Mouse (Mus musculus) adrenal gland, postnatal 14 days (tissue): ENCODE data around the gene Timmdc1. TPM values are rescaled to one million over a fixed set of nuclear protein-coding genes. Genes with fewer than 3 reads are reported as not detected.

Experiments
- DNase-seq: peaks from one replicate; pipeline ENCODE4 v3.0.0; 2021; ENCODE audit warnings: mixed read lengths
- long read RNA-seq, 2 experiments: library from polyadenylated mRNA; stranded (forward); transcript quantifications; one replicate each; pipeline ENCODE4 v2.0.0; 2021
- total RNA-seq: library from RNA; stranded (reverse); gene quantifications from 2 replicates; pipeline ENCODE4 v1.2.3, GENCODE M21; 2021

Timmdc1 gene
- 46.2 and 46.5 TPM in 2 replicates for total RNA-seq
- long read RNA-seq, experiment 1, transcript Timmdc1-201 (7 exons, 1,573 nt) = major isoform, 10 of 14 reads
- long read RNA-seq, experiment 1, partial matches to known transcripts = 1 of 14 reads
- long read RNA-seq, experiment 1, other reads (novel, unspliced or antisense) = 3 of 14 reads
- long read RNA-seq, experiment 2, transcript Timmdc1-201 (7 exons, 1,573 nt) = major isoform, 7 of 8 reads
- long read RNA-seq, experiment 2, partial matches to known transcripts = 1 of 8 reads
- long read RNA-seq, experiment 2, other reads (novel, unspliced or antisense) = 0 of 8 reads

DNA sequence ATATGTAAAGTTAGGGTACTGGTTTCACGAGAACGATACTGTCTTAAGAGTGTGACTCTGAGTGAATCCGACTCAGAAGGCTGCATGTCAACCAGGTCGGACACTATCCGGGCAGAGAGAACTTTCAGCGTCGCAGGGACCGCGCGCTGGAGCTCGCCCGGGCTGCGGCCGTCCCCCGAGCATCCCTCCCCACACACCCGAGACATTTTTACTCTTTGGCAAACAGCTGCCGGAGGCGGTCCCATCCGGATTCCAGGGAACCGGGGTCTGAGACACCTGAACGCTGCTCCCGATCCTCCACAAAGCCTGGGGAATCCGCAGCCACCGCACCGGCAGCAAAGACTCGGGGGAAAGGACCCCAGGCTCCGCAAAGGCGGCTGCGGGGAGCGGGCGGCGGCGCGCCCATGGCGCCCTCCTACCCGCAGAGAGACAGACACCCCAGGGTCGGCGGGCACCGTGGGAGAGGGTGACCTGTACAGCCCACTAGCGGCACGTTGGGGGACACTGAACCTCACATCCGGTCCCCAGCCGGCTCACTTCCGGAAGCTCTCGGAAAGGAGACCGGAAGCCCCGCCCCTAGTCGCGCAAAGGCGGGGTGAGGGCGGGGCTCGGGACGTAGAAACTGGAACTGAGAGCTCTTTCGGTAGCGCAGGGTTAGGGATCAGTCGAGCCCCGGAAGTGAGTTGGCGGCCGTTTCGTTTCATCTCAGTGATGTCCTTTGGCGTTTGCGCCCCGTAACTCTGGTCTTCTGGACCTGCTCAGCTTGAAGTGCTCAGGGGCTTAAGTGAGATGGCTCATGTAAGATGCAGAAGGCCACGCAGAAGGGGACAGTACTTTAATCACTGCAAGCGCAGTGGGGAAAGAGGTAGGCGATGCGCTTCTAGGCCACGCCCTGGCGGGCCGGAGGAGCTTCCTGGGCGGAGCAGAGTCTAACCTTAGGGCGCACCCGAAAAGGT is at the start of gene Timmdc1:
TSS of gene Timmdc1 (minus strand) at position 535 of the 956 bp plus-strand sequence.
- DNase-seq = peak; percentile 98

DNA sequence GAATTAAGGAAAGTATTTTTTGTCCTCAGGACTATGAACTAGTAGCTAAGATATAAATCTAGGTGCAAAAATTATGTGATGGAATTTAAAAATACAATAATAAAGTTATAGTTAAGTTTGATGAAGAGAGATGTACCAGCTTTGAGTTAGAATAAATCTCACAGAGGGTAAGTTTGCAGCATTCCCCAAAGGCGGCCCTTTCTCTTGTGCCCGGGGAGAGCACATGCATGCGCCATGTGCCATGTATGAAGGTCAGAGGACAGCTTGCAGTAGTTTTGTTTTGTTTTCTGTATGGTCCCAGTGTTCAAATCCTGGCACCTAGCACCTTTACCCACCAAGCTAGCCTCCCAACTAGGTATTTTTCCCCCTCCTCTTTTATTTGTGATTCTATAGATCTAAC is 49.0 kb upstream of the Timmdc1 start:
- no peak for DNase-seq

DNA sequence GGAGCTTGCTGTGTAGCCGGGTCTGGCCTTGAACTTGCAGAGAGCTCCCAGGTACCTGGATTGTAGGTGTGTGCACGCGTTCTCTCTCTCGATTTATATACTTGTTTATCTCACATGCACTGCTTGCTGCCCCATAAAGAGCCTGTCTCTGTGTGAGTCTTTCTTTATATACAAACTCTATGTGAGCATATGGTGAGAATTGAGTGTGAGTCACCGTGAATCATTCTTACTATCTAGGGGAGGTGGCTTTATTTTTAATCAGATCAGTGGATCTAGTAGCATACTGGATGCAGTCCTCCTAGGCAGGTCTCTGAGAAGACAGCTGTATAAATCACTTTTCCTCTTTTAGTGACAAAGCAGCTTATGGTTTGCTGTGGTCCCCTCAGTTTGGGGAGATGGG is 45.7 kb upstream of the Timmdc1 start:
- DNase-seq = no peak

DNA sequence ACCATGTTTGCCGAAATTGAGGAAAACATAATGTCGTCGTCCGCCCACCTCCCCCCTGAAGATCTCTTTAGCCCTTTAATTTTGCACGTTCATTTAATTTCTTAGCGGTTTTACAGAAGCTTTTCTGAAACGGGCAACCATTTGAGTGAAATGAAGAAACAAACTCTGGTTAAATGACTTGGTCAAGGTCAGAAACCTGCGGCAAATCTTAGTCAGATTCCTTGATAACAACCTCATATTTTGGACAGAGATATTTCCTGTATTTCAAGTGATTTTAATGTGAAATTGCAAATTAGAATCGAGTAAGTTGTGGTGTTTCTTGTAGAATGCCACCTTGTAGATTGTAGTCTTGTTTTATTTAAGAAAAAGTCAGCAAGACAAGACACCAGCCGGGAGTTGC is 41.1 kb upstream of the Timmdc1 start:
- no peak for DNase-seq

DNA sequence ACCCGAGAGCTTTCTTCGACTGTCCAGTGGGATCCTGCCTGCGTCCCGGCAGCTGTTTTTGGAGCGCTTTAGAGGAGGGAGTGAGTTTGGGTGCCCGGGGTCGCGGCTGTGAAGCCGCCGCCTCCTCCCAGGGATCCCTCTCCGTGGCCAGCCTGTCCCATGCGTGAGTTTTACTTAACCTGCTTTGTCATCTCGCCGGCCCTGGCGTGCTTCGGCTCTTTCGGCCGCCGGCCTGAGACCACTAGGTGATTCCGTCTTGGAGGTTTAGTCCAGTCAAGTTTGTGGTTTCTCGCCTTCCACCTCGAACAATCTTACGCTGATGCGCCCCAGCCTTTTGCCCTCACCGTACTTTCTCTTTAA is 40.5 kb upstream of the Timmdc1 start:
- DNase-seq = no peak

DNA sequence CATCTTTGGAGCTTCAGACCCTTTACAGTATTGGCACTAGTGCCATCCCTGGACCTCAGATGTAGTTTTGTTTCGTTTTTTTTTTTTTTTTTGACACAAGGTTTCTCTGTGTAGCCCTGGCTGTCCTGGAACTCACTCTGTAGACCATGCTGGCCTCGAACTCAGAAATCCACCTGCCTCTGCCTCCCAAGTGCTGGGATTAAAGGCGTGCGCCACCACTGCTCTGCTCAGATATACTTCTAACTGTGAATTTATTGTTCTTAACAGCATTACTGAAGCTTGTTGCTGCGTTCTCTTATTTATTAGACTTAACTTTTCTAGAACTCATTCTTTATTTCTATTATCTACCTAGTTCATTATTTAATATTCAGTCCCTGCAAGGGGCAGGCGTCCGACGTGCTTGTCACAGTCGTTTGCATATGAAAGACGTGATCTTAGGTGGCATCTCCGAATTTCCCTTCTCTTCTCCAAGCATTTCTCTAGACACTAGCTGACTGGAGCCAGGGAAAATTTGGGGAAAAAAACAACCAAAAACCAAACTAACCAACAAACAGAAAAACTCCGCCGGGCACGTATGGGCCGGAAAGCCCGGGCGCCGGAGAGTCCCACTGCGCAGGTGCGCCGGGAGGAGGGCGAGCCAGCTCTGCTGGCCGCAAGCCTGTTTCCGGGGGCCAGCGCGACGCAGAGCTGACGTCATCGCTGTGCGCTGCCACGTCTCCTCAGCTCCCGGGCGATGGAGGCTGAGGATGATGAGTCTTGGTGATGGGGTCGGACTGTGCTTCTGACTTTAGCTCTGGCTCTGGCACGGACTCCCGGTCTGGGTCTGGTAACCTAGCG is 39.9 kb upstream of the Timmdc1 start:
- DNase-seq = peak; percentile 96

DNA sequence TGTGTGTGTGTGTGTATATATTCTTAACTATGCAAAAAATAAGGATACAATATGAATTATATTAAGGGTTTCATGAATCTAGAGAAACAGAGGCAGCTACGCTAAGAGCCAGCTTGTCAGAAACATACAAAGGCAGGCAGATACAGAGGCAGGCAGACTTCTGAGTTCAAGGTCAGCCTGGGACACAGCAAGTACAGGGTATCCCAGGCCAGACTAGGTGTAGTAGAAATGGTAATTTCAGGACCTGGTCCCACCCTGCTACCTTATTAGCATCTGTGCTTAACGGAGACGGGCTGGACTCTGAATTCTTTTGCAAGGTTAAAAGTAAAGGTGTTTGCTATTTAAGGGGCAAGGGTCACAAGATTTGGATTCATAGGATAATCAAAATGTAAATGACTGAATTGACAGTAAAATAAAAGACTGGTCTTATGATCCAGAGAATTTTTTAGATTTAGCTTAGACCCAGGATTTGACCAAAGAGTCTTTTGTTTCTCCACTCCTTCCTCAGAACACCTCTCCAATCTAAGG is 35.8 kb upstream of the Timmdc1 start, which contains the start of gene Tmem39a:
TSS of gene Tmem39a (plus strand) at position 478 of the 528 bp plus-strand sequence.
- DNase-seq = no peak

DNA sequence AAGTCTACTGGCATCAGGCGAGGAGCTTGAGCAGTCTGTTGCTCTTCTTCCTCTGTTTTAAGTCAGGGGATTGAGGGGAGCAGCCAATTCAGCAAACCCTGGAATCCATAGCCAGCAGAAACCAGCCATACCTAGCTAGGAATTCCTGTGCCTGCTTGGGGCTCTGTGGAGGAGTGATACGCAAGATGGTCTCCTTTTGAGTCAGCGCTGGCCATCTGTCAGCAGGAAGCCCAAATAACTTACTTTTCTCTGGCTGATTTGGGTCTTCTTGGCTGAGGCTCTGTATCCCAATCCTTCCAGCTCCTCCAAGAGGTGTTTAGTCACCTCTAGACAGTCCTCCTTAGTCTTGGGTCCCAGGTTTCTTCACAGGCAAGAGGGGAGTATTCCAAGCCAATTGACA is 33.5 kb upstream of the Timmdc1 start:
- no peak for DNase-seq

DNA sequence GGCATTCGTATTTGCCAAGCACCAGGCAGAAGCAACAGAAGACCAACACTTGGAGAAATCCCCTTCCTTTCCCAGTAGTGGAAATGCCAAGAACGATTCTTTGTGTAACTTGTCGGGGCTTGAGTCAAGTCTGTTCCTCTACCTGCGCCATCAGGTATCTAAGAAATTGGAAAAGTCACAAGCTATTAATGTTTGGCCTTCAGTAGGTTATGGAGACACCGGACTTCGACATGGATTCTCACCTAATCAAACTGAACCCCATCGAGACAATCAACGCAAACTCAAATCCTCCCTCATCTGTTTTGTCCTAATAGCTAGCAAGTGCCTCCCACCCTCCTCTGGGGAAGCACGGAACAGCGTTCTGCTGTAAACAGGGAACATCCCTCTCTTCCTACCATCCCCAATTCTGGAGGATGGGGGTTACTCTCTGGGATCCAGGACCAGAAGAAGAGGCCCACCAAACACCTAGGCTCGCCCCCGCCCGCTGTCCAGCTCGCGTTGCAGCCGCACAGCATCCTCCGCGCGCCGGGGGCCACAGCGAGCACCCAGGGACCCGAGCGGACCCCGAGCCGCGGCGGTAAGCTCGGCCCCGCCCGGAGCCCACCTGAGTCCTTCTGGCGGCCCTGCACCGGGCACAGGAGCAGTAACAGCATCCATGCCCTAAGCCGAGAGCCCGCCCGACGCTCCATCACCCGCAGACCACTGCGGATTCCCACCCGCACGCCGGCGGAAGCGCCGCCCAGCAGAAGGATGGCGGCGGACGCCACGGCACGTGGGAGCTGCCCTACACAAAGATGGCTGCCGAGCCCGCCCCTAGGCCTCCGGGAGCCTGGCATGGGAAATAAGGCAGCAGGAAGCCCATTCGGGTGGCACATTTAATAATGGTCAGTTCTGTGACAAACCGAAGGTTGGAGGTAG is 27.3 kb upstream of the Timmdc1 start, which contains the start of gene Poglut1:
TSS of gene Poglut1 (minus strand) at position 780 of the 918 bp plus-strand sequence.
- DNase-seq = peak; percentile 91

DNA sequence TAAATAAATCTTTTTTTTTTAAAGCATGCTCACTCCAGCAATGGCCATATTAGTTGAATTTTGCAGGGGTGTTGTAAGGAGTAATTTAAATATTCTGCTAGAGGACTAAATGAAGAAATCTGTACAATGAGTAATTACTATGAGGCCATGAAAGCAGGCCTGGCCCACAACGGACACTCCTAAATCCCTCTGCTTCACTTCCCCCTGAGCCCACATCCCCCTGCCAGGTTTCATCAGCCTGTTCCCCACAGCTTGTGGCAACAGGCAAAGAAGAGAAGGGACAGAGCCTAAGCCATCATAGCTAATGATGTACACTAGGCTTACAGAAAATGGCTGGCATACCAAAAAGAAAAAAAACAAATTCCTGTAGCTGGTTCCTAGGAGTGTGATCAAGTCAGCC is 25.5 kb upstream of the Timmdc1 start:
- no peak for DNase-seq

DNA sequence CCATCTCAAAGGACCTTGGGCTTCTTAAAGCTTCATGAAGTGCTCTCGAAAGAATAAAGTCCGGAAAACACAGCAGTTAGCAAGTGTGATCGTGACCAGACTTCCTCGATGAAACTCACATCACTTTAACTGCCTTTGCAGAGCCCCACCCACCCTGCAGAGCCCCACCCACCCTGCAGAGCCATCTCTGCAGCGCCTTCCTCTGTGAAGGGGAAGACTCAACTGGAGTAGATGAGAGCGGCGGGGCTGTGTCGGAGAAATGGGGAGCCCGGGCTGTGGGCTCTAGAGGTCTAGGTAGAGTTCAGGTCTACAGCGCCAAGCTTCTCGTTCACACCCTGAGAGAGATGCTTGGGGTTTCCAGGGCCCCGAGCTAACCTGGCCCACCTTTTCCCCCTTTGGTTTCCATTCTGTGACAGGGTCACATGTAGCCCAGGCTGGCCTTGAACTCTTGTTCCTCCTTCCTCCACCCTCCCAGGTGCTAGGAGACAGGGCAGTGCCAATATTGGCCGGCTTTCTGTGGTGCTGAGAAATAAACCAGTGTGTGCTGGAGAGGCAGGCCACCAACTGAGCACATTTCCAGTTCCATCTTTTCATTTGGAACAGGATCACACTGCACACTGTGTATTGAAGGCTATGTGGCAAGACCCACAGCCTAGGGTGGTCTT is 16.4 kb upstream of the Timmdc1 start:
- no peak for DNase-seq

DNA sequence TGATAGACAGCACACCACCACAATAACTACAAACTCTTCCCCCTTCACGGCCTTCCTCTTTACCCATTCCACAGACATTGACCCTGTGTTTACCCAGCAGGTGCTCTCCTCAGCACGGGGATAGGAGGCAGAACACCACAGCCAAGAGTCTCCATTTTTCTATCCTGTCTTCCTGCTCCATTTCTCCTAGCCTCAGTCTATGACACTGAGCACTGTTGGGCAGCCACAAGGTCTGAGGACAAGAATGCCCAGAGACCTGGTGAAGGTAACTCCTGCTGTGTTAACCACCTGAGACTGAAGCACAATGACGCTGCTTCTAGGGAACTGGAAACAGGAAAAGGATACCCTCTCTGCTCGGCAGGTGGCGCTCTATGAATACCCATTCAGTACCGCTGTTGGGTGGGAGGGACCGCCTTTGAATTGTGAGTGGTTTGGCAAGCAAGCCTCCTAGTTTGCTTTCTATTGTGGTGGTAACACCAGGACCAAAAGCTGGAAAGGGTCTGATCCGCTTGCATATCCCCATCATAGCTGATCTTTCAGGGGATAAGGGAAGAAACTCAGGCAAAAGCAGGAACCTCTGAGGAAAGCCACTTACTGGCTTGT is 14.2 kb upstream of the Timmdc1 start:
- peak; percentile 84 for DNase-seq

DNA sequence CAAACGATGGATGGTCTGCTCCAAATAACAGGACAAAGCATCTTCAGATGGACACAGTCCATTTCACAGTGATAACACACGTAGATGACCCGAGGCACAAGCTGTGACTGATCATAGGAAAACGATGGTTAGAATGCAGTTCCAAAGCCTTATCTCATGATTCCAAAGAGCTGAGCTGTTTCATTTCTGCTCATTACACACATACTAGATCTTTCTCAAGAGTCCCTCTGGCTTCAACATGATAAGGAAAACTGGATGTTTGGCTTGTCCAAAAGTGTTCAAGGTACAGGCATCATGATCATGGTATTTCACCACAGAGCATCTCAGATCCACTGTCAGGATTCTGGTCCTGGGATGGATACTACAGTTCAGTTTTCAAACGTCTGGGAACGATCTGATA is 3.8 kb upstream of the Timmdc1 start:
- no peak for DNase-seq

DNA sequence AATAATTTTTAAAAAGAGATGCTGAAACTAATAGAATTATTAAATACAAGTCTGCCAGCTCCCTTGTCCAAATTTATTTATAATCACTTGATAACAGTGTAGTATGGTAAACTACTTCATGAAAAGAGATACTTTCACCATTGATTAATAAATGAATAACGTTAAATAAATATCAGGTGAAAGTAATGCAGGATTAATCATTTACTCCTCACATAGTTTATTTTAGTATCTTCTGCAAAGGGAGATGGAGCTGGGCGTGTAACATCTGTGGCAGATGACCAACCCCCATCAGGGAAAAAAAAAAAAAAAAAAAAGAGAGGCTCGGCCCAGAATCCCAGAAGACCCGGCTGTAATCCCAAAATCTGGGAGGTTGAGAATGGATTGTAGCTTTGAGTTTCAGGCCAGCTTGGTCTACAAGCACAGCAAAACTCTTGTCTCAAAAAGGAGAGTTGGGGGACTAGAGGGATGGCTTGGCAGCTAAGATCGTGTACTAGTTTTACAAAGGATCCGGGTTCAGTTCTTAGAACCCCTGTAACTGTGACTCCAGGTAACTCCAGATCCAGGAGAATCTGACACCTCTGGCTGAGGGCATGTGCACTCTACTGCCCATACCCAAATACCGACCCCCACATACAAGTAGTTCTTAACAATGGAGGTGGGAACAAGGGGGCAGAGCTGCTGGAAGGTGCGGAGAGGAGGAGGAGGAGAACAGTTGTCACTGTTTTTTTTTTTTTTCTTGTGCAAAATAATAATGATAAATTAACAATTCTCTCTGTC is 1.1 kb downstream of the Timmdc1 start:
- no peak for DNase-seq

DNA sequence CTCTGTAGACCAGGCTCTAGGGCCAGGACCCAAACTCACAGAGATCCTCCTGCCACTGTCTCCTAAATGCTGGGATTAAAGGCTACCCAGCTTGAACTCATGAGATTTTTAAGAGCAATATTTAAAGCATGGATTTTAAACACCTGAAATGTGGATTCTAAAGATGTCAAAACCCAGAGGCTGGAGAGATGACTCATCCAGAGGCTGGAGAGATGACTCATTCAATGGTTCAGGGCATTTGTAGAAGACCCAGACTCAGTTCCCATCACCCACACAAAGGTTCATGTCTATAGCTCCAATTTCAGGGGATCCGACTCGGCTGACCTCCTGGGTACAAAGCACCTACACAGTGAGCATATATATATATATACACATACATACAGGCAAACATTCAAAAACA is 3.3 kb downstream of the Timmdc1 start:
- no peak for DNase-seq

DNA sequence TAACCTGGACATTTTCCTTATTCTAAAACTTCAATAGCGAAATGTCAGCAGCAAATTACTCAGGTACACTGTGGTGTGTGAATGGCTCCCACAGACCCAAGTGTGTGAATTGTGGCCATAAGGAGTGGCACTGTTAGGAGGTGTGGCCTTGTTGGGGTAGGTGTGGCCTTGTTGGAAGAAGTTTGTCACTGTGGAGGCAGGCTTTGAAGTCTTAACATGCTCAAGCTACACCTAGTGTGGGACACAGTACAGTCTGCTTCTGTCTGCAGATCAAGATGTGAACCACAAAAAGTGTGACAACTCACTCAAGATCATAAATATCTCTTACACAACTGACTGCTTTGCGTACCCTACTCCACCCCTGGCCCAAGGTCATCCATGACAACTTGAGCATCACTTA is 11.6 kb downstream of the Timmdc1 start:
- no peak for DNase-seq

DNA sequence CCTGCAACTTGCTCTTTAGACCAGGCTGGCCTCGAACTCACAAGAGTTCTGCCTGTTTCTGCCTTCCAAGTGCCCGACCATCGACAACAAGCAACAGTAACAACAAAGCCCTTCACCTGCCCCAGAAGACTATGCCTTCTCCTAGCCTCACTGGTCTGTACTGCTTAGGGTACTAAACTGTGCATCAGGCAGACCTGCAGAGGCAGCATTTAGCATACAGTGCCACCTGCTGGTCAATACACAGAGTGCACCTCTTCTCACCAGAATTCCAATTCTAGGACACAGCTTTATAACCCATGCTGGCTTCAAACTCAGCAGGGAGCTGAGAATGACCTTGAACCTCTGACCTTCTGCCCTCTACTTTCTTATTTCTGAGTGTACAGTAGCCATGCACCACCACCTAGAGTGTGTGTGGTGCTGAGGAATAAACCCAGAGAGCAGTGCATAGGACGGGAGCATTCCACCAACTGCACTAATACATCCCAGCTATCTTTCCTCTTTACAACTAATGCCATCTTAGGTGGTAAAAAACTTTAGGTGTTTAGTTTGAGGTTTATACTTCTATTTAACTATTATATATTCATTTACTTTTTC is 16.3 kb downstream of the Timmdc1 start:
- DNase-seq = peak; percentile 74

DNA sequence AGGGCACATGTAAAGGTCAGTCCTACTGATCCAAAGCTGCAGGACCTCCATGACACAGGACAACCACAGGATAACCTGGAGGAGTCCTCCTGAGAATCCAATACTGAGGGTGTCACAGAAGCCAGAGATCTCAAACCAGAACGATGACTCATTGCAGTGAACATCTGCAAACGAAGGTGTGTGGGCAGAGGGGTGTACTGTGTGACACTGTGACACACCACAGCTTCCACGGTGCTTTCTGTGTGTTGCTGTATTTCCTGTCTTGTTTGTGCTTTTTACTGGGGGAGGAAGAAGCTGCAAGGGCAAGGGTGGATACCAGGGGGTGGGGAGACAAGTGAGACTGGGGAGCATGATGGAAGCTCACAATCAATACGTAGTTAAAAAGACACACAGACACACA is 18.9 kb downstream of the Timmdc1 start:
- no peak for DNase-seq

DNA sequence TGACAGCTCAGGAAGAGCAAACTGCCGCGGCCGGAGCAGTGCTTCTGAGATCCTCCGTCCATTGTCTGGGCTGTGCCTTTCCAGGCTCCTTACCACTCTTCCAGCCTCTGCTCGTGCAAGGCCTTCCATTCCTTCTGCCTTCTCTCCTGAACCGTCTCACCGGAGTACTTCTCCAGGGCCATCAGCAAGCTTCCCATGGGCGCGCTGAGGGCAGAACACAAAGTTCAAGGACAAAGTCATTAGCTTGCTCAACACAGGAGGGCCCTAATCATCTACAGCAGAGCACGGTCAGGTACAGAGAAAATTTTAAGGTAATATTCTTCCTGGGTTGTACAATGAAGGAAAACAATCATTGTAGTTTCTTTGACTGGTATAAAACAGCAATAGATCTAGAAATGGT is 20.0 kb downstream of the Timmdc1 start:
- DNase-seq = peak; percentile 15
